Mouse (Mus musculus) ES-Bruce4 (cell line): Measurements from ENCODE around the gene Acadm.

Source experiments
- CTCF ChIP-seq: IDR thresholded peaks from one replicate; pipeline ENCODE4 v1.8.1; 2011; ENCODE audit warnings: low read depth, low read length
- EP300 ChIP-seq: IDR thresholded peaks from 2 replicates; pipeline ENCODE4 v1.6.1; 2011; ENCODE audit warnings: low read depth, low read length; ENCODE audit not compliant: insufficient read depth
- POLR2A ChIP-seq: IDR thresholded peaks from one replicate; pipeline ENCODE4 v1.8.1; 2011; ENCODE audit warnings: low read length; ENCODE audit not compliant: insufficient read depth

DNA sequence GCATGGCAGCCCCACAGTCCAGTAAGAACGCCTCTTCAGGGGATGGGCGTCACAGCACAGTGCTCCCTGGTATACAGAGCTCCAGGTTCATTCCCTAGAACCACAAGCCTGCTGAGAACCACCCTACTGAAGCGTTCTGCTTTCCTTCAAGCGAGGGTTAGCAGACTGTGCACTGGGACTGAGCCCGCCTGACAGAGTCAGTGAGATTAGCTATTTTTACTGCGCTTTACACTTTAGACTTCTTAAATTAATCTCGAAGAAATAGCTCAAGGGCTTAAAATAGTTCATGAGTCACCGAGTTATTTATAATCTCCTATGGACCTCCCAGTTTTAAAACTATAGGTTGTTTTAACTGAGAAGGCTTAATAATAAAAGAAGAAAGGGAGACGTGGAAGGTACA lies 8.6 kb downstream of the Acadm start:
- no peak for TF ChIP-seq POLR2A
- no peak for TF ChIP-seq CTCF
- TF ChIP-seq EP300, result no peak
